27 mouse cellular contexts compared by ENCODE assay signal in the genomic region with DNA sequence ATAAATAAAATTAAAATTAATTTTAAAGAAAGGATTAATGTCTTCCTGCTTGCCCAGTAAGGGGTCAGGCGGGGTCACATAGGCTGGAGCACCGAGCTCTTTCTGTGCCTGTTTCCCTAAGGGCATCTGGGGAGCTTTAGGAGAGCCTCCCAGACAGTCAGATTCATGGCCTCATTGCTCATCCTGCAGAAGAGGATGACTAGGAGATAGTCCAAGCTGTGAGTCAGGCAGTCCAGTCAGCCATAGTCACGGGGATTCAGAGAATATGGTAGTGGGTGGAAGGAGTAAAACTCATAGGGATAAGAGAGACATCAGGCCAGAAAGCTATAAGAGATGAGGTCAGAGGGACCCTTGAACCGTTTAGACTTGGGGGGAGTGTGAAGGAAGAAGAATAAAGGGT.
DNase-seq lines count a peak whose midpoint lies in the region; ATAC-seq lines count a peak whose summit lies in the region.
"Had no signal": no experiment of that assay in that cellular context is flagged by ENCODE, and none has a peak within 500 bp of the region (broad histone marks: within the 10 kb centered on the region; RNA-seq: fewer than 3 reads in every experiment).

No protein-coding gene starts in this region.

- H3K4me2 ChIP-seq in lung, embryonic 16.5 days (ENCODE audit: low read depth, low read length), result no peak overlapping the region
- H3K4me2 ChIP-seq: heart, embryonic 12.5 days; heart, embryonic 15.5 days; hindbrain, embryonic 13.5 days; intestine, embryonic 15.5 days had no signal

- H3K27ac ChIP-seq in lung, embryonic 16.5 days (ENCODE audit: low read length), result no peak overlapping the region
- H3K27ac ChIP-seq: heart, embryonic 15.5 days; hindbrain, embryonic 10.5 days; hindbrain, embryonic 13.5 days; intestine, embryonic 15.5 days had no signal

- peak; percentile 23; the same call in 1 of the 2 replicates for ATAC-seq in lung, embryonic 16.5 days (ENCODE audit: low read depth)
- ATAC-seq: activated CD4-positive, CD25-positive, alpha-beta regulatory T cell, adult 4 months; forebrain, embryonic 14.5 days; forebrain, postnatal 0 days; hindbrain, embryonic 16.5 days; intestine, embryonic 15.5 days had no signal

- no peaks in the 10 kb centered on the region for H3K9me3 ChIP-seq in lung, embryonic 16.5 days (ENCODE audit: control insufficient read depth, low read length)
- H3K9me3 ChIP-seq: G1E; heart, embryonic 15.5 days; hindbrain, embryonic 10.5 days; hindbrain, embryonic 13.5 days; intestine, embryonic 15.5 days had no signal

- H3K36me3 ChIP-seq in lung, embryonic 16.5 days (ENCODE audit: control insufficient read depth, insufficient read depth, low read length), result no peaks in the 10 kb centered on the region
- H3K36me3 ChIP-seq: G1E; heart, embryonic 12.5 days; heart, embryonic 15.5 days; hindbrain, embryonic 10.5 days; intestine, embryonic 15.5 days had no signal

- H3K4me3 ChIP-seq in lung, embryonic 16.5 days (ENCODE audit: low read length), result no peak overlapping the region
- H3K4me3 ChIP-seq: heart, embryonic 12.5 days; heart, embryonic 15.5 days; hindbrain, embryonic 10.5 days; hindbrain, embryonic 13.5 days; intestine, embryonic 15.5 days had no signal

- H3K9ac ChIP-seq in lung, embryonic 16.5 days (ENCODE audit: low read length), result no peak overlapping the region
- H3K9ac ChIP-seq: forebrain, postnatal 0 days; heart, embryonic 12.5 days; heart, embryonic 15.5 days; hindbrain, embryonic 13.5 days; intestine, embryonic 15.5 days had no signal

- 60% methylated on average over 4 of the region's 4 CpGs for WGBS in lung, embryonic 16.5 days

- DNase-seq in adrenal gland, adult 2 months, result peak; percentile 30
- no peak for DNase-seq in adrenal gland, postnatal 25 days
- DNase-seq in lung, postnatal 25 days (ENCODE audit: low spot score), result no peak
- peak; percentile 62 for DNase-seq in 3T3-L1 (ENCODE audit: low read depth, low spot score)
- peak; percentile 76 for DNase-seq in brain, adult 2 months (ENCODE audit: low read depth, low spot score)
- DNase-seq in heart, adult 8-10 months (ENCODE audit: low spot score), result no peak
- no peak for DNase-seq in cerebellum, postnatal 10 days
- DNase-seq: adrenal gland, postnatal 10 days; B cell, adult 2 months; cerebellum, adult 11-12 months; cerebellum, adult 8-10 months; cerebellum, postnatal 14 days; forebrain, postnatal 0 days; gastrocnemius, postnatal 10 days; heart, postnatal 10 days; heart, postnatal 36 days had no signal

- H3K4me1 ChIP-seq in lung, embryonic 16.5 days (replicated peaks; ENCODE audit: control insufficient read depth, insufficient read depth, low read length), result no peaks in the 10 kb centered on the region
- H3K4me1 ChIP-seq: heart, embryonic 12.5 days; heart, embryonic 15.5 days; hindbrain, embryonic 10.5 days; intestine, embryonic 15.5 days had no signal

- H3K27me3 ChIP-seq in lung, embryonic 16.5 days (ENCODE audit: control insufficient read depth, insufficient read depth, low read depth, low read length), result no peaks in the 10 kb centered on the region
- H3K27me3 ChIP-seq: CH12.LX; heart, embryonic 12.5 days; heart, embryonic 15.5 days; hindbrain, embryonic 13.5 days; intestine, embryonic 15.5 days had no signal

Comparison
In these comparisons a context has a peak if more than half of its experiments do, and no peak if none do; other contexts are left out.
1. DNase-seq: peak in adrenal gland, adult 2 months (single experiment), 3T3-L1 (single experiment) and brain, adult 2 months (single experiment); none in adrenal gland, postnatal 25 days (single experiment), lung, postnatal 25 days (single experiment), heart, adult 8-10 months (single experiment) and cerebellum, postnatal 10 days (0 of 2).